Mouse (Mus musculus): ENCODE measurements around the gene Cpsf6.

DNA sequence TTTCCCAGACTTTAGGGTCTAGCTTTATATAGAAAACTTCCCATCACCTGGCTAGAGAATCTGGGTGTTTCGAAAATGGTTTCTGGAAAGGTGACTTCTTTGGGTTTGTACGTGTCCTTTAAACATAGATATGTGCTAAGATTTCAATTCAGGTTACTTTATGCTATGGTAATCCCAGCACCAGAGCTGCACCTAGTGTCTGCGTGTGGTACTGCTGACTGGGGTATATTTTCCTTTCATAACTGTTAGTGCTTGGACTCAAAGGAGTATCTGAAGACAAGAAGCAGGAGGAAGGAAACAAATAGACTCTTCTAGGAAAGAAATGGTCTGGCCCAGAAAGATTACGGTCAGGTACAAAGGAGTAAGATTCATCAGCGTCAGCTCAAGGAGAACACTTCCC lies 49.3 kb downstream of the Cpsf6 start:
- TF ChIP-seq CTCF (IDR thresholded peaks at IDR 0.05; ENCODE audit: control insufficient read depth, insufficient read depth, insufficient read length) (no peak), USF1 (IDR thresholded peaks at IDR 0.05; ENCODE audit: low read depth) (no peak), FOSL1 (IDR thresholded peaks at IDR 0.05; ENCODE audit: insufficient read depth, low read length, poor library complexity, severe bottlenecking) (no peak), CEBPB (IDR thresholded peaks at IDR 0.05; ENCODE audit: low read depth) (no peak), MAX (IDR thresholded peaks at IDR 0.05) (no peak), MYOD1 (IDR thresholded peaks at IDR 0.05; ENCODE audit: control insufficient read depth, insufficient read length, low read depth) (no peak), MYOG (IDR thresholded peaks at IDR 0.05; ENCODE audit: control insufficient read depth, extremely low read depth, insufficient read length) (no peak)

All from C2C12 (cell line).